Mouse (Mus musculus) heart, adult 10 weeks (tissue): ENCODE data around the gene Nectin4. TPM values are rescaled to one million over a fixed set of nuclear protein-coding genes. Genes with fewer than 3 reads are reported as not detected.

Experiments
- polyA plus RNA-seq: library from polyadenylated mRNA; stranded (reverse); fragments of 350-450 nt; fragmentation: Illumina TruSeq; extraction: RNeasy Lipid Tissue Mini Kit (QIAGEN cat#74804); gene quantifications from one replicate; pipeline ENCODE4 v1.2.3, GENCODE M21; 2014; ENCODE audit warnings: low read depth, low replicate concordance

The Nectin4 gene
- polyA plus RNA-seq = 0.47 TPM

GRCm38 (mm10) chr1:171369845-171370556 lies at the start of gene Nectin4:
Gene Nectin4, plus strand, starts transcription at chr1:171370099.

DNA sequence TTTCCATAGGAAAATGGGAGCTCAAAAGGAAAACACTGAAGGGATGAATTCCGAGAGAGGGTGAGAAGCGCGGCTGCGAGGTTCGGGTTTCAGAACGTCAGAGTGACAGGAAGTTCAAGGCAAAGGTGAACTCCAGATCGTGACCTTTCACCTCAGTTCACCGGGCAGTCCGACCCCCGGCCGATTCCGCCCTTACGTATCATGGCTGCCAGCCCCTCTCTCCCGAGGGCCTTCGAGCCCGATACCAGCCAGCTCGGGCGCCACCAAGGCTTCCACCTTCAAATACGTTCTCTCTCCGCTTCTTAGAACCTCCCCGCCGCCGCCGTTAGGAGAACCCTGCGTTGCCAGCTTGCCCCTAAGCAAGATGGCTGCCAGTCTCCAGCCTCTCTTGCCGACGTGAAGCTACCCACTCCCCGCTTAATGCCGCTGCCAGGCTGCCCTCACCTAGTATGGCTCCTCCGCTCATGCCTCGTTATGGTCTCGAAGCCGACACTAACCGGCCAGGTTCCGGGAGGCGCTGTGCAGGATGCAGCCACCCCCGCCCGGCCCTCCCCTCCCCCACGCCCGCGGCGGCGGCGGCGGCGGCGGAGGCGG lies 41.0 kb upstream of the Nectin4 start, which contains the start of gene Dedd:
Gene Dedd (plus strand): TSS at position 307 of the 594 bp plus-strand sequence.

GRCm38 (mm10) chr1:171345225-171346094 lies 24.4 kb upstream of the Nectin4 start, which contains the start of the genes Nit1 and Pfdn2:
Gene Nit1, minus strand, starts transcription at chr1:171345646.
Gene Pfdn2, plus strand, starts transcription at chr1:171345670.

DNA sequence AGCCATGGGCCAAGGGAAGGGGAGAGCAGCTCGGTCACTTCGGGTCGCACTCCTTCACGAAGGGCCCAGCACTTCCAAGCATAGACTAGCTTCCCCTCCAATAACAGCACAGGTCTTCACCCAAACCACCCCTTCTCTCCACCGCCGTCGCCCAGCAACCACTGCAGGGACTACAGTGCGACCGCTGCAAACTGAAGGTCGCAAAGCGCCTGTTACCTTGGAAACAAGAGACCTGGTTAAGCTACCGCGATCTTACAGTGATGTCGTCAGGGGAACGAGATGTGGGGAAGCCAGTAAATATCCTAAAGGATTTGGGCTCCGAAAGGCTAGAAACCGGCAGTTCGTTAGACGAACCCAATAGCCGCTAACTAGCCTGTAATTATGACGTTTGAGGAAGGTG lies 9.2 kb upstream of the Nectin4 start, which contains the start of gene Klhdc9:
Gene Klhdc9 (minus strand): TSS at position 143 of the 400 bp plus-strand sequence.

DNA sequence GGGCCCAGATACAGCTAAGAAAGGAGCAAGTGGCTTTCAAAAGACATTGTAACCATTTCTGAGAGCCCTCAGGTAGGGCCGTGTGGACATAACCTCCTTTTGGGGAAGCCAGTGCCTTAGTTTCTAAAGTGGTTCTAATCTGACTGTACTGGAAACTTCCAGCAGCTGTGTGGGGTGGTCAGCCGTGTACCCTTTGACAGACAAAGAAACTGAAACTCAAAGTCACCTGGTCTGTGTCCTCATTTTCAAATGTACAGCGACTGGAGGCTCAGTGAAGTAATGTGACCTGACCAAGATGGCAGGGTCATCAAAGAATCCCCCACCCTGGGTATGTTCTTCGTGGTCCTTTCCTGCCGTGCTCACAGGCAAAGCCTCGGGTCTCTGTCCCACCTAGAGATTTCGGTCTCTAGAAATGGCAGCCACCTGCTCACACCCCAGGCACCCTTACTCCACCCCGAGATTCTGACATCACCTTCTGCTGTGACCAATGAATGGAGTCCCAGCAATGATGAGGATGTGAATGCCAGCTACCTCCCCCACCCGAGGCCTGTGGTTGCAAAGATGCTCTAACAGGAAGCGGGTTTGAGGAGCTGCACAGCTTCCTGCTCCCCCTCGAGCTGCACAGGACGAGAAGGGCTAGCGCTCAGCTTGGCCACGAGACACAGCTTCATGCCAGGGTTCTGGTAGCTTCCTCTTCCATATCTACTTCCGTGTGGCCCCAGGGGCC lies 18.6 kb downstream of the Nectin4 start, which contains the start of gene Arhgap30:
Gene Arhgap30 (plus strand): TSS at position 579 of the 727 bp plus-strand sequence.

GRCm38 (mm10) chr1:171410947-171411484 lies 41.1 kb downstream of the Nectin4 start, which contains the start of gene Usf1:
Gene Usf1, plus strand, starts transcription at chr1:171411313.

DNA sequence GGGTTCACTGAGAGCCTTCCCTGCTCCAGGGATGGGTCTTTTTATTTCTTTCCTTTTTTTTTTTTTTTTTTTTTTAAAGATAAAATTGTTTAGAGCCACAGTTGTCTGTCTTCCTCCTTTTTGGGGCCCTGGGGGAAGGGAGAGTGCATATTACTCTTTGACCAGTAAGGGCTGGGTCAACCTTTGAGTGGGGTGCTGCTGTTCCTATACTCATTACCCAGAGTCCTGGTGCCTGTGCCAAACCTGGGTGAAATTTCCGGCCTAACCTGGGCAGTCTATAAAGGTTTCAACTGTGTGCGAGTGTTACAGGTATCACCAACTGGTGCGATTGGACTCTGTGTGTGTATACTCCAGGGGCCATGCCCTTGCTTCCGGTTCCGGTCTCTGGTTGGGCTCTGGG lies 48.8 kb downstream of the Nectin4 start, which contains the start of gene Tstd1:
Gene Tstd1 (plus strand): TSS at position 213 of the 400 bp plus-strand sequence.

DNA sequence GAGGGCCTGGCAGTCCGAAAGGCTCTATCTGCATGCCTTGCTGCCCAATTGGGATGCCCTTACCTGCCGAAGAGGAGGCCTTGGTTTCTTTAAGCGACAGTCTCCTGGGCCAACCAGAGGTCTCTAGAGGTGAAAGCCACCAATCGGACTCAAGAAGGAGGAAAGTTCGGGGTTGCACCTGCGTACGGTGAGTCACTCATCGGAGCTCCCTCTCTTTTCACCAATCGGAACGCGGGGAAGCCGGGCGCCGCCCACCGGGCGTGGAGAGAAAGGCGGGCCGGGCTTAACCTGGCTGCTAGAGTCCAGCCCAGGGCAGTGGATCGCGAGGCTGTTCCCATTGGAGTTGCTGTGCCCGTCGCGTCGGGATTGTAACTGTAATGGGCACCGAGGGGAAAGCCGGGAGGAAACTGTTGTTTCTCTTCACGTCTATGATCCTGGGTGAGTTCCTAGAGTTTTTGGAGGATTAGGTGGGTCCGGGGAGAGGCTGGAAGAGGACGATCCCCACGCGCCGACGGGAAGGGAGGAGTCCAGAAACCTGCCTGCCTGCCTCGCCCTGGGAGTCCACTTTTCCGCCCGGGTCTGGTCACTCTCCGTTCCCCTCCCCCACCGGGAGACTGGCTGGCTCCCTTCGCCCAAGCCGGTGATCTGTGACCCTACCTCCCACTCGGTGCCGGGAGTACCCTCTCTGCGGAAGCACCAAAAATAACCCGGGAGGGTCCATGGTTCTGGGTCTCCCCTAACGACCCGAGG lies 67.5 kb downstream of the Nectin4 start, which contains the start of gene F11r:
Gene F11r (plus strand): TSS at position 272 of the 750 bp plus-strand sequence.

Other genes starting within 250 kb of the Nectin4 start
- 513 TPM for gene Sdhc, start 219.5 kb upstream of the Nectin4 start, polyA plus RNA-seq
- gene Mpz, start 219.4 kb upstream of the Nectin4 start, polyA plus RNA-seq = 1.1 TPM
- 383 TPM for gene Pcp4l1, start 173.8 kb upstream of the Nectin4 start, polyA plus RNA-seq
- 0.16 TPM for gene Nr1i3, start 156.1 kb upstream of the Nectin4 start, polyA plus RNA-seq
- 90.3 TPM for gene Tomm40l, start 147.6 kb upstream of the Nectin4 start, polyA plus RNA-seq
- 18.8 TPM for gene Apoa2, start 145.0 kb upstream of the Nectin4 start, polyA plus RNA-seq
- gene Fcer1g, start 135.7 kb upstream of the Nectin4 start, polyA plus RNA-seq = 22.5 TPM
- gene Adamts4, start 119.7 kb upstream of the Nectin4 start, polyA plus RNA-seq = 0.86 TPM
- 1,308 TPM for gene Ndufs2, start 118.7 kb upstream of the Nectin4 start, polyA plus RNA-seq
- gene B4galt3, start 99.8 kb upstream of the Nectin4 start, polyA plus RNA-seq = 19.0 TPM
- gene Ppox, start 88.9 kb upstream of the Nectin4 start, polyA plus RNA-seq = 28.1 TPM
- 27.0 TPM for gene Usp21, start 82.1 kb upstream of the Nectin4 start, polyA plus RNA-seq
- 94.8 TPM for gene Ufc1, start 75.1 kb upstream of the Nectin4 start, polyA plus RNA-seq
- 29.9 TPM for gene Dedd, start 41.0 kb upstream of the Nectin4 start, polyA plus RNA-seq
- 45.2 TPM for gene Nit1, start 24.5 kb upstream of the Nectin4 start, polyA plus RNA-seq
- gene Pfdn2, start 24.4 kb upstream of the Nectin4 start, polyA plus RNA-seq = 90.2 TPM
- gene Klhdc9, start 9.3 kb upstream of the Nectin4 start, polyA plus RNA-seq = not detected
- 3.0 TPM for gene Arhgap30, start 18.9 kb downstream of the Nectin4 start, polyA plus RNA-seq
- gene Usf1, start 41.2 kb downstream of the Nectin4 start, polyA plus RNA-seq = 34.5 TPM
- gene Tstd1, start 48.8 kb downstream of the Nectin4 start, polyA plus RNA-seq = 3.4 TPM
- 41.0 TPM for gene F11r, start 67.4 kb downstream of the Nectin4 start, polyA plus RNA-seq
- gene Alyref2, start 133.4 kb downstream of the Nectin4 start, polyA plus RNA-seq = 3.7 TPM
- gene Itln1, start 165.2 kb downstream of the Nectin4 start, polyA plus RNA-seq = not detected
- gene Cd244a, start 189.1 kb downstream of the Nectin4 start, polyA plus RNA-seq = 0.45 TPM
- gene Ly9, start 237.3 kb downstream of the Nectin4 start, polyA plus RNA-seq = 0.29 TPM